Mouse (Mus musculus) cerebellum, adult 9-10 months (tissue): ENCODE measurements around the gene Sema4g.
A peak's percentile ranks its signal among the peaks of the same experiment; 100 is the strongest.

Source experiments
- DNase-seq: peaks from one replicate; pipeline ENCODE4 v3.0.0; 2022

Gene Sema4g

DNA sequence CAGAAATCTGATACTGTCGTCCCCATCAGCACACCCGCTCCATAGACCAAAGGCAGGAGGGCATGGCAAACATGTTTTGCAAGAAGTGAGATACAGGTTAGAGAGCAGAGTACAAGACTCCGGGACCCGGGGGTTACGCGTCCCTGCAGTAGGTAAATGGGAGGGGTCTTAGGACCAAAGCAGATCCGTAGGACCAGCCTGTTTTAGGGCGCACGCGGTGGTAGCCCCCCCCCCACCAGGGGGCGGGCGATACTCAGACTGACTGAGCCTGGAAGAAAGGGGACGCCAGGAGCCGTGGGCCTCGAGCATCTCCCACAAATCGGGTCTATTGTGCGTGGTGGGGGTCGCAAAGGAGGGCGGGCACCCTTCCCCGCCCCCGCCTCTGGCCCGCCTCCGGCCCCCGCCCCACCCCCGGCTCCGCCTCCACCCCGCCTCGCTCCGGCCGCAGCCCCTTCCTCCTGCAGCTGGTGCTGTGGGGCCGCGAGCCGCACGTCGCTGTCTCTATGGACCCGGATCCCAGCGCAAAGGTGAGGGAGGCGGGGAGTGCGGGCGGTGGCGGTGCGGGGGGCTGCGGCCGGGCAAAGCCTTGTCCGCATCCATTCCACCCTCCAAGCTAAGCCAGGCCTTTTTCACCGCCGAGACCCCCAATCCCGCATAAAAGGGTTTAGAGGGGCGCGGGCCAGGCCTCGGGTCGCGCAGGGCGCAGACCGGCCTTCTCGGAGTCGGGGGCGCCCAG, at the start of gene Sema4g:
TSS of gene Sema4g (plus strand) at position 271 of the 736 bp plus-strand sequence.
- peak; percentile 53 for DNase-seq

DNA sequence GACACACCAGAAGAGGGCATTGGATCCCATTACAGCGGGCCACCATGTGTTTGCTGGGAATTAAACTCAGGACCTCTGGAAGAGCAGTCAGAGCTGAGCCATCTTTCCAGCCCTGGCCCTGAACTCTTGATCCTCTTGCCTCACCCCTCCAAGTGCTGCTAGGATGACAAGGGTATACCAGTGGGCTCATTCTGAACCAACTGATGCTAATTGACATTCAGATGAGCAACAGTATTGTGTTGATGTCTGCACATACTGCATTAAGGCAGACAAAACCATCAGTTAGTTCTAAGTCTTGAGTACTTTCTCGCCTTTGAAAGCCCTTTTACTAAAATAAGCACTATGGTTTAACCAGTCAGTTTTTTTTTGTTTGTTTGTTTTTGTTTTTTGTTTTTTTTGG, 29.3 kb upstream of the Sema4g start:
- no peak for DNase-seq

DNA sequence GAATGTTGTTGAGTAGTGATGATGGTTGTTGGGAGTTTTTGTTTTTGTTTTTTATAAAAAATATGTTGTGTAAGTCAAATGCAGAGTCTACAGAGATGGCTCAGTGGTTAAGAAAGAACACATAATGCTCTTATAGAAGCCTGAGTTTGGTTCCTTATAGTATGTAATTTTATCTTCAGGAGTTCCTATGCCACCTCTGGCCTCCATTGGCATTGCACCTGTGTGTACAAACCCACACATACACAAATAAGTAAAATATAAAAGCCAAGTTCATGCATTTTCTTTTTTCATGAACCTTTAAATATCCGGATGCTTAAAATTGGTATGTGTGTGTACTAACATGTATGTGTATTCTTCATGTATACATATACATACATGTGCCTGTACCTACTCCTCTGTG, 22.9 kb upstream of the Sema4g start:
- DNase-seq: no peak

DNA sequence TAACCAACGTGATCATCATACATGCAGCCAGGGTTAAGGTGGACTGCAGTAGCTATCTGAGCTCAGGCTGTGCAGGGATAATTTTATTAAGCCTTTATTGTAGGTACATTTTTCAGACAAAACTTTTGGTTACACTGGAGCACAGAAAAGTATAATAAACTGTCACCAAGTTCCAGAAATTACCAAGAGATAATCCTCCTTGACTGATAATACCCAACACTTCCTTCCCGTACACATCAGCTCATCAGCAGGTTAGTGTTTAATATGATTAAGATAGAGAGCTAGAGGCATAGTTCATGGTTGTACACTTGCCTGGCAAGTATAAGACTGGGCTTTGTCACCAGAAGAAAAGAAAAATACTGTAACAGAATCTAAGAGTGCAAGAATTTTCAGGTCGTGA, 20.6 kb upstream of the Sema4g start:
- DNase-seq: no peak

DNA sequence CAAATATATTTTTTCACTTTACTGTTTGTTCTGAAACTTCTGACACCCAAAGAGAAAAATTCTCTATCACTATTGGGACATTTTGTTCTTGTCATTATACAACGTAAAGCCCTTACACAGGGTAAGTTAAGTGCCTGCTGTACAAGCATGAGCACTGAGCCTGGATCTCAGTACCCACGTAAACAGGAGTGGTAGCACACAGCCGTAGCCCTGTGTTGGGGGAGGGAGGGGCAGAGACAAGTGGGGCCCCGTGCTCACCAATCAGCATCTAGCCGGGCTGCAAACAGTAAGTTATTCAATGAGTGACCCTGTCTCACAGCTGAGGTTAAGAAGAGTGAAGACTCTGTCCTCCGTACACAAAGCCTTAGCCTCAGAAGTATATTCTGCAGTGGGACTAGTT, 12.3 kb upstream of the Sema4g start:
- no peak for DNase-seq

DNA sequence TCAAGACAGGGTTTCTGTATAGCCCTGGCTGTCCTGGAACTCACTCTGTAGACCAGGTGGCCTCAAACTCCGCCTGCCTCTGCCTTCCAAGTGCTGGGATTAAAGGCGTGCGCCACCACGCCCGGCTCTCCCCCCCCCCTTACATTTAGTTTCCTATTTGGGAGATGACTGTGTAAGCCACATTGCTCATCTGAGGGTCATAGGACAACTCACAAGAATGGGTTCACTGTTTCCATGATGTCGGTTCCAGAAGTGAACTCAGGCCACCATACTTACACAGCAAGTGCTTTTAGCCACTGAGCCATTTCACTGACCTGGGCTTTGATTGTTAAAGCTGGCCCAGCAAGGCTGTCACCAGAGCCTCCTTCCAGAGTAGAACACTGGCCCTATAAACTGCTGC, 11.8 kb upstream of the Sema4g start:
- no peak for DNase-seq

DNA sequence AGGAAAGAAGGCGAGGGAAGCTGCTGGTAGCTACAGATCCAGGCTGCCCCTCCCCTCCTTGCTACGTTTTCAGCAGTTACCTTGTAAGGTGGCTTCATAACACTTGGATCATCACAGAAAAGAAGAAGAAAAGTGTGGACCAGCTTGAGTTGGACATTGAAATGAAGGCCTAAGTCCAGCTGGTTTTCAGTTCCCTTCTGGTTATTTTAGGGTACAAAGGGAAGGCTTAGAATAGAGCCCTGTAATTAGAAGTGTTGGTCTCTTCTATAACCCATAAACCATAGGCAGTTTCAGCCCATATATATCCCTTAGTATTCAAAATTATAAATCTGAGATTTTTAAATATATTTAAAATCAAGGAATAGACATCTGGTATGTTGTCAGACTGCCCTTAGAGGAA, 8.1 kb upstream of the Sema4g start:
- DNase-seq: no peak

DNA sequence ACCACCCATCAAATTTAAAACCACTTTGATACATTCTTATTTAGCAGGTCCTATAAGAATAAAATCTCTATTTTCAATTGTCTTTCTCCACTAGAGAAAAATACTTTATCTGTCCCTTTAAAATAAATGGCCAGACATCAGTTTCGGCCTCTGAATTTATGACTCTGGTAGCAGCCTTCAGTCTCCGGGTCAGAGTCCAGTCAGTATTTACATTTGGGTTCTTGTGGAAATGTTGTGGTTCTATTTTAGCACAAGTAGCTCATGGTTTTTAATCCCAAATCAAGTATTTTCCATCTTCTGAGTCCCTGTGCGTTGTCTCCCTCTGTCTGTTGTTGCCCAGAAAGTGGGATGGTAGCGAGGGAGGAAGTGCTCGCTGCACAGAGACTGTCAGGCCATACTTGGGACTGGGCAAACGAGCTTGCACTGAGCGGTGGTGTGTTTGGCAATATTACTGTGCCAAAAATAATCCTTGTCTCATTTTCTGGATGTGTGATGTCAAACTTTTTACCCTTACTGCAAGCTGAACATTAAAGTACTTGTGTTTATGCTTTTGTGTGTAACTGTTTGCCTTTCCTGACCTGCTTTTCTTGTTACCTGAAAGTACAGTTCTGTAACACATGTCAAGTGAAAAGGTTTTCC, 6.3 kb upstream of the Sema4g start:
- no peak for DNase-seq

DNA sequence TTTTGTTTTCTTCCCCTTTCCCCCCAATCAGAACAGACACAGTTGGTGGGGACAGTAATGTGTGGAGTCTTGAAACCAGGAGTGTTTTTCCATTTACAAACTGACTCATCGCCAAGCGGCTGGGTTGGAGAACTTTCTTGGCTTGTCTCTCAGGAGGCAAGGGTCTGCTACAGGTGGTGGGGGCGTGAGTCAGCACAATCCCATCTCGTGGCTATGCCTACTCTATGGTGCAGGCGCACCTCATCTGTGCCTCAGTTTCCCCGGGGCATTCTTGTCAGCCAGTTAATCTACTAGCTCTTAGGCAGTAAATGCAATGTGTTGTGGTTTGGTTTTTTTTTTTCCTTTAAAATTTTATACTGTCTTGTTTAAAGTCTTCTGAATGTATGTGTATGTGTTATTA, 5.5 kb upstream of the Sema4g start:
- DNase-seq: no peak

DNA sequence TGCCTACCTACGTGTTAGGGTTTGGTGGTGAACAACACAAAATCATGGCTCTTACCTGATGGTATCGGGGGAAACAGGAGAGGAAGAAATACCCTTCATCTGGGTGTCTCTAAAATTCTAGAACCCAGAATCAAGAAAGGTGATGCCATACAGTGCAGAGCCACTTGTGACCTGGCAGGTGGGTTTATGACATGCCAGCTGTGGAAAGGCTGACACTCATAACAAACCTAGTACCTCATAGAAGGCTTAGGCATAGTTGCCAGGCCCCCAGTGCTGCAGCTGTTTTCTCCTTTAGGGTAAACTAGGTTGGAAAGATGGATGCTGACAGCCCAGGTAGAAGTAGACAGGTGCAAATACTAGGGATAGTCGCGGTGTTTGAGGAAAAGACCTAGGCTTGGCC, 4.5 kb upstream of the Sema4g start:
- no peak for DNase-seq

DNA sequence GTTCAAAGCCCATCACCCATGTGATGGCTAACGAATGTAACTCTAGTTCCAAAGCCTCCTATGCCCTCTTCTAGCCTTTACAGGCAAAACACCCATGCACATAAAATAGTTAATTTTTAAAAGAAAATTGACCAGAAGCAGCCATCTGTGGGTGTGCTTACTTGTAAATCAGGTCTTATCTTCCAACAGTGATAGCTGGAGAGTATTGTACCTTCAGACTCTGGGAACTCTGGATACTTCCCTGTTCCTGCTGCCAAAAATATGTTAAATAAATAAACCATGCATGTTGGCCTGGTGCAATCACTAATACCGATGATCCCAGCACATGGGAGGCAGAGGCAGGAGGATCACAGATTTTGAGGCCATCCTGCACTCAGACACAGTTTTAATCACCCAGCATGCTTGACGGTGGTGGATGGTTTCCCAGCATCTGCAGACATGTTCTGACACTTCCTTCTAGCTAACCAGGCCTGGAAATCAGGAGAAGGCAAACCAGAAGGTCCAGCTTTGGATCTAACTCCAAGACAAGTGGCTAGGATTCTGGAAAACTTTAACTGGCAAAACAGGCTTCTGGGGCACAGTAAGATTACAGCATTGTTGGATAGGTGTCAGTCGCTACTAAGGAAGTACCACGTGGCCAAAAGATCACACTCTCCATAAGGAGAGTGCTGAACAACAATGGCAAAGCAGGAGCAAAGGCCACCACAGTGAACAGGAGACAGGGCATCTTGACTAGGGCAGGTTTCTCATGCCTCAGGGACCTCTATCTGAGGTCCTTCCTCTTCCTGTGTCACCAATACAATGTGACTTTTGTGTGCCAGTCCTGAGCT, 3.5 kb upstream of the Sema4g start:
- no peak for DNase-seq

DNA sequence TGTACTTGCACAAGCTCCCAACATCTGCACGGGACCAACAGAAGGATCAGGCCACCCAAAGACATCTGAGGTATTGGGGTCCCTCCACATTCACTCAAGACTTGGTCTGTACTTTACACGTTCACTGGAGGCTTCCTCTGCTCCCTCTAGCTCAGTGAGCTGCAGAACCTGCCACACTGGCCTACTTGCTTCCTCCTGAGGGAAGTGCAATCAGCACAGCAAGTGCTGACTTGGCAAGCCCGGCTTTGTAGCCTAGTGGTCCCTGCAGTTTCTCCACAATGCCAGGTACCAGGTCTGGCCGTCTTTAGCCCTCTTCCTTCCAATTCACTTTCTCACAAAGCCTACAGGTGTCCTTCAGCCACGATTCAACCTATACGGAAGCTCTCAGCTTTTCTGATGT, 1.9 kb upstream of the Sema4g start:
- DNase-seq: peak; percentile 17

DNA sequence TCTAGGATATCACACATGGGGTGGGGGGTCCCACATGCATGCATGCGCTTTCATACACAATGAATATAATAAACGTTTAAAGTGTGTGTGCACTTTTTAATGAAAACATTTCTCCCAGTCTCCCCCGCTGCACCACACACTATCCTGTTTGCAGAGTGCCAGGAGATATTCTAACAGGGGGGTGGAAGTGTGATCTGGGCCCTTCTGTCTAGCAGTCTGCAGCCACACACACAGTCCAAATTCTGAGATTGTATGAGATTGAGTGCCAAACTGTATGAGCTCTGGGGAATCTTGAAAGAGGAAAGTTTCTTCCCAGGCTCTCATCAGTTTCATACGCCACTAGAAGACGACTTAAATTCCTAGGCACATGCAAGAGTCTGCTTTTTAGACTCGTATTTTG, 1.1 kb upstream of the Sema4g start:
- DNase-seq: peak; percentile 26

DNA sequence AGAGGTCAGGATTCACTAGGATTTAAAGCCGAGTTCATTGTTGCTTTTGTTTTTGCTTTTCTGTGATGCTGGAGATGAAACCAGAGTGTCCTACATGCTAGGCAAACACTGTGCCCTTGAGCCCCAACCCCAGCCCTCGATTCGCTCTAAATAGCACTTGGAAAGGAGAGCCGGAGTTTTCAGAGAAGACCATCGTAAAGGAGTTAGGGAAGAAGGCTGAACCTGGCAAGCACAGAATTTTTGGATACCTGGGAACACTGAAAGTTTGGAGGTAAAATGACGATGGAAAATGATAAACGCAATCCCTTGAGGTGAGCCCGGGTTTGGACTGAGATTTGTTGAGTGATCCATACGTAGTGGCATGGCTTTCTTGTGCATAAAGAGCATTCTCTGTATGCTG, 580 bp upstream of the Sema4g start:
- peak; percentile 13 for DNase-seq

DNA sequence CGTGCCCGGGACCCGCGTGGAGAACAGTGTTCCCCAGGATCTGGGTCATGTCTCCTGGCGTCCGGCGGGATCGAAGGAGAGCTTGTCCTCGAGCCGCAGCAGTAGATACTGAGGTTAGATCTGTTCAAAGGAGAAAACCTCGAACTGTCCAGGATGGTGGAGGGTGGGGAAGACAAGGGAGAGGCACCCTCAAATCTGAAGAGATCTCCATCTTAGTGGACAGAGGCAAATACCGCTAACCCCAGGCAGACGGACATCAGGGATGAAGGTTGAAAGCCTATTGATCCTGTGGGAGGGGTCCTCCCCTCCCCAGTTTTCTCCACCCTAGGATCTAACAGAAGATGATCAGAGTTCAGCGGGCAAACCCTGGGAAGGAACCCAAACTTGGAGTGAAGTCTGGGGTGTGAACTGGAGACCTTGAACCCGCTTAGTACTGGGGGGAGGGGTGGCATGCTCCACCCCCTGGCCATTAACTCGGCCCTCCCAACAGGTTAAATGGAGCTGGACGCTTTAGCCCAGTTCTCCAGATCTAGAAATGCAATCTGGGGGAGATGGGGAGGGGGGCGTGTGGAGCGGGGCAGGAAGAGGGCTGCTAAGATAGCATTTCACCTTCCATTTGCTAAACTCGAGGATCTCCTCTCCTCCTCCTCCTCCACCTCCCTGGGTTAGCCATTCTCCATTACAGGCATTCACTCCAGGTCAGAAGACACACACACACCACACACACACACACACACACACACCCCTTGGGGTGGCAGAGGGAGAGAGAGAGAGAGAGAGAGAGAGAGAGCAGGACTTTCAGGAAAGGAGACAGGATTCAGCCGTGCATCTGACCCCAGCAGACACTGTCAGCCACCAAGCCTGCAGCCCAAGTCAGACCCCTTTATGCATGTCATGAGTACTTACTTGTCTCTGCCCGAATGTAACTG, 930 bp downstream of the Sema4g start:
- DNase-seq: peak; percentile 38

DNA sequence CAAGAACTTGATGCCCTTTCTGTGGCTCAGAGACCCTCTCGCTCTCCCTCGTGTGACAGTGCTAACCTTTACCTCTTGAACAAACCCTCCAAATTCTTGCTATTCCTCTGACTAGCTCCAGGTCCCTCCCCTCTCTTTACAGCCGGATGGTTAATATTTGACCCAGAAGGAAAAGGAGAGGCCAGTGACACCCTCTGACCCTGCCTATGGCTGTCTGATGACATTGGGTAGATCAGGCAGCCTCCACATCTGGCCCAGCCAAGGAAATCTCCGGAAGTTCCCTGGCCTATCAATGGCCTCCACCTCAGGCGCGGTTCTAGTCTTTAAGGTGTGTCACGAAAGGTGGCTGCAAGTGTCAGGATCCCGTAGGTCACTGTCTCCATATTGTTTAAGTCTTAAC, 2.1 kb downstream of the Sema4g start:
- DNase-seq: peak; percentile 17

DNA sequence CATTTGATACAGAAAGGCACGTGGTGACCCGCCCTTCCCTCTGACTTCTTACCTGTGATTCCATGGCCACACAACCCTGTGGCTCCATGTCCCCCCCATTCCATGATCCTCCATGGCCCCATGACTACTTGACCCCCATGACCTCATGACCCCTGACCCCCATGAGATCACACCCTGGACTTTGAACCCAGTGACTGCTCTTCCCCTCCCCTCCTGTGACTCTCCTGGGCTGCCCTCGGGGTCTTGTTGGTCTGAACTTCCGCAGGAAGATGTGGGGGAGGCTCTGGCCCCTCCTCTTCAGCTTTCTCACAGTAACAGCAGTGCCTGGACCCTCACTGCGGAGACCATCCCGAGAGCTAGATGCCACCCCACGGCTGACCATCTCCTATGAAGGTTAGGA, 3.3 kb downstream of the Sema4g start:
- peak; percentile 23 for DNase-seq

DNA sequence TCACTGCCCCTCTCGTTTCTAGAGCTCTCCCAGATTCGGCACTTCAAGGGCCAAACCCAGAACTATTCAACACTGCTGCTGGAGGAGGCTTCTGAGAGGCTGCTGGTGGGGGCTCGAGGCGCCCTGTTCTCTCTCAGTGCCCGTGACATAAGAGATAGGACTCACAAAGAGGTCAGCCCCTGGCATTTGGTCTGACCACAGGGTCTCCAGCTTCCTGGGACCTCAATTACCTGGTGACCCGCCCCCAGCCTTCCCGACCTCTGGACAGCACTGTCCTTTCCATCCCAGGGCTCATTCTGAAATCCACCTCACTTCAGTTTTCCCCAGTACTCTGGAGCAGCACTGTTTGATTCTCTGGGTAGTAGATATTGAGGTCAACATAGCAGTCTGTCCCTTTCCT, 3.8 kb downstream of the Sema4g start:
- DNase-seq: no peak

DNA sequence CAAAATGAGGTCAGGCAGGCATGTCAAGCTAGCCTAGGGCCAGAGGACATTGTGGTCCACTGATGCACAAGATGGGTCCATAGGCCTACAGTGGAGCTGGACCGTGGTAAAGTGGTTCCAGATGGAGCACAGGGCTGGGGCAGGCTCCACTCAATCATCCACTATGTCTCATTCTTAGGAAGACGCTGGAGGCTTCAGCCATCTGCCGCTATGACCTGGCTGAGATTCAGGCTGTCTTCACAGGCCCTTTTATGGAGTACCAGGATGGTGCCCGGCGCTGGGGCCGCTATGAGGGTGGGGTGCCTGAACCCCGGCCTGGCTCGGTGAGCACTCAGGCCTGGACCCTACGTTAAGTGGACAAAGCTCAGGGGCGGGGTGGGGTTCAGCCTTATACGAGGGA, 8.9 kb downstream of the Sema4g start:
- peak; percentile 39 for DNase-seq

DNA sequence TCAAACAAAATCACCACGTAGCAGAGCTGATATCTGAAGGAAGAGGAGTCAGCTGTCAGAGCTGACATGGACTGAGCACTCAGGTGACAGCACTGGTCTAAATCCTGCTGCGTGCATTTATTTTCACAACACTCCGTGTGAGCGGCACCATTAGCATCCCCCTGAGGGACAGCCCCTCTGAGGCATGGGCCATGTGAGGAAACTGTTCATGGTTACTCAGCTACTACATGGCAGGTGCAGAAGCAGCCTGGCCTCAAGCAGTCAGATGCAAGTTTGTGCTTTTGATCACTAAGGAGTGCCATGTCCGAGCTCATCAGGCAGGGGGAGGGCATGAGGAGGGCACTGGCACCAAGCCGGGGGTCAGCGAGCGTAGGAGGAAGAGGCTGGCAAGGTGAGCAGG, 10.7 kb downstream of the Sema4g start:
- no peak for DNase-seq

DNA sequence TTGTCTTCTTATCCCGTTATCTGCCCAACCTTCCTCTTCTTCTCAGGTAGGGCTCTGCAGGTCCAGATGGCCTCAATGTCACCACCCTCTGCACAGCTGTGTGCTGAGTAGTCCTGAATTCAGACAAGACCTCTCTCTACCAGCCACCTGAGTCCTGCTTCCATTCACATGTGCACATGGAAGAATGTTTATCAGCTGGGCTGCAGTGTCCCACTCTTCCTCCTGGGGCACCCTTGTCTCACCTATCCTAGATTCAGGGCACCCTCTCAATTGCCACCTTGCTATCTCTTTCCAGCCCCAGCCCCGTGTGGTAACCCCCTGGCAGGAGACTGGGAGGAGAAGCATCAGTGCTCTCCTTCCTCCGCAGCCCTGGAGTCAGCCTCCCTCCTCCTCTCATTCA, 13.4 kb downstream of the Sema4g start:
- DNase-seq: no peak

DNA sequence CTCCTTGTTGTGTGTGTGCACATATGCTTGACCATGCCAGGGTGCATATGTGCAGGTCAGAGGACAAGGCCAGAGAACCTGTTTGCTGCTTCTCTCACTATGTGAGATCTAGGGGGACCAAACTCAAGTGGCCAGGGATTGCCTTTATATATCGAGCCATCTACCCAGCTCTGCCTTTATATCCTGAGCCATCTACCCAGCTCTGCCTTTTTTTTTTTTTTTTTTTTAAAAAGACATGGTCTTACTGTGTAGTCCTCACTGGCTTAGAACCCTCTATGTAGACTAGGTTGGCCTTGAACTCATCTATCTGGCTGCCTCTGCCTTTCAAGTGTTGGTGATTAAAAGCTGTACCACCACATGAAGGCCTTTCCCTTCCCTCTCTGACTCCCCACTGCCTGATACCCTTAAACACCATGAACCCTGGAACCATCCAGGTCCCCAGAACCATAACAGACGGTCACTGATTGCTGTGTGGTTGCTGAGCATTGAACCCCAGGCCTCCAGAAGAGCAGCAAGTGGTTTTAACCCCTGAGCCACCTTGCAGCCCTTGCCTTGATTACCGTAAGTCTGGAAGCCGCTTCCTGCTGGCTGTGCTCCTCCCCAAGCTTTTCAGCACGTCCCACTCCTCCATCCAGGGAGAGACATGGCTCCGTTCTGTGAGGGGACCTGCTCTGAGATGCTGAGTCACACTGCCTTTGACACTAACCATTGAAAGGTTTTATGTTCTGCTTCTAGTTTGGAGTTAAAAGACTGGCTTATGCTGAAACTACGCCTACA, 15.0 kb downstream of the Sema4g start:
- no peak for DNase-seq
